Mouse (Mus musculus) T-helper 17 cell (primary cell): ENCODE data around the gene Gm10665.
"Not testable (repeated sequence)": the region's sequence is repeated elsewhere in the genome, so short reads cannot be mapped to it uniquely, and the experiment has no call there.

Experiments used
- in situ Hi-C, 2 experiments: fragments of 300-600 bp; cut with MboI, MseI; formaldehyde crosslinking; loops; 1 replicate in 1 of 2; 2 replicates in 1 of 2; pipeline ENCODE4 v1.15.1; 2025; ENCODE audit warnings: high pct_unique_total_duplicates in 2 of 2

The Gm10665 gene

DNA sequence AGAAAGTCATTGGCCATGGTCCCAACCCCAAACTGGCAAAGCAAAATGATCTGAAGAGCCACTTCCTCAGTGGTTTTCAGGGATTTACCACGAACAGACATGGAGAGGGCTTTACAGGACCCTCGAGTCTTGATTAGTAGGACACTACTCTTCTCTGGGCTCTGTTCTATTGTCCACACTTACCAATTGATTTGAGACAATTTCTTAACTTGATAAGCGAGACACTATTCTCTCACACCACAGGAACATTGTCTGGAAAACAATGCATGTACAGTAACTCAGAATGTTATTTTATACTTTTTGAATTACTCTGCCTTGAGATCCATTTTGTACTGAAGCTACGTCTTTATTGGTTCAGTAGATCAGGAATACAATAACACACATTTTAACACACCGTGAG is at the start of gene Gm10665:
Gene Gm10665, minus strand, starts transcription at position 101 of the 400 bp plus-strand sequence.
- in situ Hi-C loops = not testable (repeated sequence)

GRCm38 (mm10) chr7:22499578-22499977 is 35.7 kb upstream of the Gm10665 start, which contains the start of gene Vmn1r151:
Gene Vmn1r151 (minus strand): TSS chr7:22499678.
- in situ Hi-C loops = not testable (repeated sequence)

DNA sequence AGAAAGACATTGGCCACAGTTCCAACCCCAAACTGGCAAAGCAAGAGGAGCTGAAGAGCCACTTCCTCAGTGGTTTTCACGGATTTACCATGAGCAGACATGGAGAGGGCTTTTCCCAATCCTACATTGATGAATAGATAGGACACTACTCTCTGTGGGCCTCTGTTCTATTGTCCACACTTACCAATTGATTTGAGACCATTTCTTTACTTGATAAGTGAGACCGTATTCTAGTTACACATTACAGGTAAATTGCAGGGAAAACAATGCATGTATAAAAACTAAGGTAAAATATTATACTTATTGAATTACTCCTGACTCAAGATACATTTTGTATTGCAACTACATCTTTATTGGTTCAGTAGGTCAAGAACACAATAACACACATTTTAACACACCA is 25.7 kb downstream of the Gm10665 start, which contains the start of gene Vmn1r149:
Gene Vmn1r149, minus strand, starts transcription at position 101 of the 400 bp plus-strand sequence.
- in situ Hi-C loops = loop anchor here (5.0 to 25.0 kb wide), 3 partner anchors 347 to 1996 kb away; partner anchors contain the start of genes Vmn1r101 (in 2 of the 2) and Vmn1r113 (in 2 of the 2)

DNA sequence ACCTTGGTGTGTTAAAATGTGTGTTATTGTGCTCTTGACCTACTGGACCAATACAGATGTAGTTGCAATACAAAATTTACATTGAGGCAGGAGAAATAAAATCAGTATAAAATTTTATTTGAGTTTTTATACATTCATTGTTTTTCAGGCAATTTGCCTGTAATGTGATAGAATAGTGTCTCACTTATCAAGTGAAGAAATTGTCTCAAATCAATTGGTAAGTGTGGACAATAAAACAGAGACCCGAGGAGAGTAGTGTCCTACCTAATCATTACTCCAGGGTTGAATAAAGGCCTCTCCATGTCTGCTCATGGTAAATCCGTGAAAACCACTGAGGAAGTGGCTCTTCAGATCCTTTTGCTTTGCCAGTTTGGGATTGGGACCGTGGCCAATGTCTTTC is 50.6 kb downstream of the Gm10665 start, which contains the start of gene Vmn1r148:
Gene Vmn1r148, plus strand, starts transcription at position 301 of the 400 bp plus-strand sequence.
- in situ Hi-C loops = not testable (repeated sequence)
